Comparison of ENCODE assay signal across 8 mouse cellular contexts in genomic region chr8:76901430-76902204, GRCm38 (mm10). TPM values are rescaled to one million over a fixed set of nuclear protein-coding genes. Genes with fewer than 3 reads are reported as not detected.
DNase-seq lines count a peak whose midpoint lies in the region; ATAC-seq and TF ChIP-seq lines count a peak whose summit lies in the region.

No protein-coding gene starts in this region.

- TF ChIP-seq EP300 in CH12.LX (IDR thresholded peaks at IDR 0.05; ENCODE audit: low read length), result no peak

- peak; percentile 95 for DNase-seq in CH12.LX (ENCODE audit: extremely low read depth)
- DNase-seq in c-Kit-positive CD71-positive TER-119-negative erythroid progenitor cells, embryonic 14.5 days (ENCODE audit: low read depth), result peak; percentile 61
- peak; percentile 98 to 100 for DNase-seq in kidney, postnatal 25 days
- DNase-seq in liver, embryonic 13.5 days, result peak; percentile 81
- peak; percentile 76 to 79 for DNase-seq in natural killer cell, adult 2 months (ENCODE audit: low spot score in 2 of 2)

- no peak for TF ChIP-seq RAD21 in CH12.LX (IDR thresholded peaks at IDR 0.05; ENCODE audit: low read depth, low read length)

- H3K4me3 ChIP-seq in CH12.LX (replicated peaks in 1 of 3; ENCODE audit: low read depth in 2 of 3, low read length in 2 of 3, poor library complexity in 1 of 3), result peak overlapping the region in 1 of 3 experiments; percentile 64
- H3K4me3 ChIP-seq in forebrain, embryonic 12.5 days (replicated peaks), result peak overlapping the region; percentile 68
- peak overlapping the region; percentile 86 for H3K4me3 ChIP-seq in heart, embryonic 16.5 days (ENCODE audit: low read length)
- H3K4me3 ChIP-seq in liver, embryonic 13.5 days (replicated peaks), result peak overlapping the region; percentile 64
- H3K4me3 ChIP-seq in stomach, embryonic 14.5 days (ENCODE audit: low read depth, low read length), result peak overlapping the region; percentile 69

- no peaks in the 10 kb centered on the region for H3K36me3 ChIP-seq in CH12.LX (replicated peaks in 1 of 2; ENCODE audit: control insufficient read depth in 1 of 2, insufficient read depth in 1 of 2, low read length in 1 of 2)
- H3K36me3 ChIP-seq in forebrain, embryonic 12.5 days (replicated peaks), result no peaks in the 10 kb centered on the region
- H3K36me3 ChIP-seq in heart, embryonic 16.5 days (ENCODE audit: control insufficient read depth, insufficient read depth), result no peaks in the 10 kb centered on the region
- no peaks in the 10 kb centered on the region for H3K36me3 ChIP-seq in liver, embryonic 13.5 days
- no peaks in the 10 kb centered on the region for H3K36me3 ChIP-seq in stomach, embryonic 14.5 days (ENCODE audit: control insufficient read depth, insufficient read depth, low read length)

- peaks cover 18% of the 10 kb centered on the region for H3K27me3 ChIP-seq in CH12.LX (replicated peaks)
- H3K27me3 ChIP-seq in forebrain, embryonic 12.5 days, result peaks cover 63% of the 10 kb centered on the region
- H3K27me3 ChIP-seq in heart, embryonic 16.5 days (ENCODE audit: control insufficient read depth, insufficient read depth, low read length), result no peaks in the 10 kb centered on the region; the same call in 1 of the 2 replicates
- H3K27me3 ChIP-seq in liver, embryonic 13.5 days, result peaks cover 54% of the 10 kb centered on the region
- 0 out of 2 replicates have a peak, but pooled peaks cover 5% of the 10 kb centered on the region for H3K27me3 ChIP-seq in stomach, embryonic 14.5 days (ENCODE audit: control insufficient read depth, insufficient read depth, low read length)

- H3K9ac ChIP-seq in CH12.LX (ENCODE audit: insufficient read depth, low read depth), result no peak overlapping the region
- H3K9ac ChIP-seq in forebrain, embryonic 12.5 days, result peak overlapping the region; percentile 55
- peak overlapping the region; percentile 72 for H3K9ac ChIP-seq in heart, embryonic 16.5 days (ENCODE audit: low read length)
- no peak overlapping the region for H3K9ac ChIP-seq in liver, embryonic 13.5 days
- H3K9ac ChIP-seq in stomach, embryonic 14.5 days (replicated peaks; ENCODE audit: low read depth, low read length), result no peak overlapping the region; the same call in 1 of the 2 replicates

- H3K4me2 ChIP-seq in CH12.LX (ENCODE audit: insufficient read depth, low read depth, poor library complexity, severe bottlenecking), result no peak overlapping the region
- H3K4me2 ChIP-seq in forebrain, embryonic 12.5 days, result peak overlapping the region; percentile 100
- H3K4me2 ChIP-seq in heart, embryonic 16.5 days (ENCODE audit: low read depth, low read length), result peak overlapping the region; percentile 99
- H3K4me2 ChIP-seq in liver, embryonic 13.5 days, result peak overlapping the region; percentile 75
- peak overlapping the region; percentile 99 for H3K4me2 ChIP-seq in stomach, embryonic 14.5 days (replicated peaks; ENCODE audit: low read depth, low read length)

- no peak for TF ChIP-seq CTCF in CH12.LX (conservative IDR thresholded peaks at IDR 0.05 in 1 of 2, IDR thresholded peaks at IDR 0.05 in 1 of 2; ENCODE audit: low read depth in 2 of 2, low read length in 2 of 2)

- WGBS in forebrain, embryonic 12.5 days, result under 1% methylated on average over 39 of the region's 41 CpGs
- under 1% methylated on average over 40 of the region's 41 CpGs for WGBS in heart, embryonic 16.5 days
- under 1% methylated on average over 41 of the region's 41 CpGs for WGBS in liver, embryonic 13.5 days (ENCODE audit: insufficient replicate concordance)
- under 1% methylated on average over 41 of the region's 41 CpGs for WGBS in stomach, embryonic 14.5 days

- in situ Hi-C loops in CH12.LX (cut with MboI; ENCODE audit: low pct_ligation_motif_present, low pct_unique_long_range_greater_than_20kb, low sequenced_read_pairs), result no loop called here

- peaks cover 0 to 23% of the 10 kb centered on the region in 2 experiments; a peak in 2 of 4 replicates for H3K4me1 ChIP-seq in CH12.LX (ENCODE audit: control insufficient read depth in 1 of 2, insufficient read depth in 2 of 2)
- H3K4me1 ChIP-seq in forebrain, embryonic 12.5 days, result peaks cover 28% of the 10 kb centered on the region
- H3K4me1 ChIP-seq in heart, embryonic 16.5 days (ENCODE audit: control insufficient read depth, insufficient read depth, low read length), result peaks cover 9% of the 10 kb centered on the region; the same call in 1 of the 2 replicates
- H3K4me1 ChIP-seq in liver, embryonic 13.5 days (replicated peaks), result peaks cover 16% of the 10 kb centered on the region
- H3K4me1 ChIP-seq in stomach, embryonic 14.5 days (ENCODE audit: control insufficient read depth, insufficient read depth, low read length), result peaks cover 7% of the 10 kb centered on the region; the same call in 1 of the 2 replicates

- peak; percentile 97 for ATAC-seq in forebrain, embryonic 12.5 days (ENCODE audit: low FRiP score)
- ATAC-seq in heart, embryonic 16.5 days (replicated peaks; ENCODE audit: extremely low read depth, insufficient read depth, low FRiP score), result peak; percentile 95
- peak; percentile 90 for ATAC-seq in liver, embryonic 13.5 days (ENCODE audit: low read depth)
- ATAC-seq in stomach, embryonic 14.5 days (ENCODE audit: insufficient number of reproducible peaks, insufficient read depth, low FRiP score, low read depth), result peak; percentile 97

- no peak for TF ChIP-seq POLR2A in CH12.LX (IDR thresholded peaks at IDR 0.05; ENCODE audit: low read depth, low read length)

- H3K79me2 ChIP-seq in CH12.LX (replicated peaks; ENCODE audit: control insufficient read depth, extremely low read depth, insufficient read depth, poor library complexity, severe bottlenecking), result no peaks in the 10 kb centered on the region

- peaks cover 4% of the 10 kb centered on the region for H3K9me3 ChIP-seq in CH12.LX (replicated peaks; ENCODE audit: low read length)
- H3K9me3 ChIP-seq in forebrain, embryonic 12.5 days, result no peaks in the 10 kb centered on the region
- no peaks in the 10 kb centered on the region for H3K9me3 ChIP-seq in heart, embryonic 16.5 days (replicated peaks; ENCODE audit: control insufficient read depth, low read length)
- H3K9me3 ChIP-seq in liver, embryonic 13.5 days (replicated peaks), result no peaks in the 10 kb centered on the region
- H3K9me3 ChIP-seq in stomach, embryonic 14.5 days (ENCODE audit: control insufficient read depth, low read depth, low read length), result no peaks in the 10 kb centered on the region

- dilution Hi-C loops in CH12.LX (cut with MboI; ENCODE audit: extremely low pct_ligation_motif_present, extremely low pct_unique_long_range_greater_than_20kb, low sequenced_read_pairs), result no loop called here

- H3K27ac ChIP-seq in CH12.LX (ENCODE audit: insufficient read depth, low read depth), result no peak overlapping the region
- no peak overlapping the region for H3K27ac ChIP-seq in forebrain, embryonic 12.5 days
- no peak overlapping the region for H3K27ac ChIP-seq in heart, embryonic 16.5 days (ENCODE audit: low read length)
- no peak overlapping the region for H3K27ac ChIP-seq in liver, embryonic 13.5 days
- H3K27ac ChIP-seq in stomach, embryonic 14.5 days (ENCODE audit: low read length), result no peak overlapping the region

TF ChIP-seq in CH12.LX, 34 proteins besides CTCF, POLR2A, EP300 and RAD21:
- TF ChIP-seq ELF1 (IDR thresholded peaks at IDR 0.05; ENCODE audit: low read depth, low read length) (no peak), USF1 (IDR thresholded peaks at IDR 0.05; ENCODE audit: low read depth, low read length) (peak; percentile 43)

RNA-seq across cellular contexts. Expression of gene Nr3c2, which starts 2.4 kb away (rescaled TPM):
- total RNA-seq in CH12.LX (2012; rRNA removed) (not detected in 2 replicates), CH12.LX (2014; rRNA removed) (0.12 and 0.14 TPM in 2 replicates)
- polyA plus RNA-seq in CH12.LX (2012; ENCODE audit: insufficient read length, low read depth), result 0.30 and 0.42 TPM in 2 replicates
- polyA plus RNA-seq in forebrain, embryonic 12.5 days (2016; fragmentation: Nextera tagmentation; extraction: Ambion mirVana), result 0.63 and 0.70 TPM in 2 replicates
- 4.7 and 6.5 TPM in 2 replicates for polyA plus RNA-seq in heart, embryonic 16.5 days (2015; fragmentation: Nextera tagmentation; extraction: Ambion mirVana)
- 0.92 and 1.1 TPM in 2 replicates for polyA plus RNA-seq in liver, embryonic 13.5 days (2015; fragmentation: Nextera tagmentation; extraction: Ambion mirVana)
- 1.4 and 2.9 TPM in 2 replicates for polyA plus RNA-seq in stomach, embryonic 14.5 days (2014; fragmentation: Nextera tagmentation; extraction: Ambion mirVana)

Comparison
In these comparisons a context has a peak if more than half of its experiments do, and no peak if none do; other contexts are left out.
1. H3K9ac ChIP-seq: peak in forebrain, embryonic 12.5 days (single experiment) and heart, embryonic 16.5 days (single experiment); none in CH12.LX (single experiment), liver, embryonic 13.5 days (single experiment) and stomach, embryonic 14.5 days (single experiment).
2. Peak in every context shown above with its lines, with median percentiles within 50 percentile points of each other: DNase-seq and ATAC-seq.